Mouse (Mus musculus): ENCODE results near the gene Ebf1. TPM values are rescaled to one million over a fixed set of nuclear protein-coding genes. Genes with fewer than 3 reads are reported as not detected.

The Ebf1 gene
- polyA plus RNA-seq, 1 experiment from 2014 or later = 13.3 TPM

GRCm38 (mm10) chr11:44709073-44709618 lies 92.0 kb downstream of the Ebf1 start:
- ATAC-seq (ENCODE audit: insufficient number of reproducible peaks, insufficient read depth, low FRiP score, low read depth) = no peak
- no peak overlapping the region for H3K4me3 ChIP-seq (ENCODE audit: low read depth, low read length)
- no peak overlapping the region for H3K4me2 ChIP-seq (replicated peaks; ENCODE audit: low read depth, low read length)

GRCm38 (mm10) chr11:44709869-44710460 lies 92.8 kb downstream of the Ebf1 start:
- Histone ChIP-seq H3K4me1 (ENCODE audit: control insufficient read depth, insufficient read depth, low read length) (peaks cover 7% of the 10 kb centered on the region; the same call in 1 of the 2 replicates), H3K27ac (ENCODE audit: low read length) (no peak overlapping the region), H3K4me3 (ENCODE audit: low read depth, low read length) (no peak overlapping the region), H3K36me3 (ENCODE audit: control insufficient read depth, insufficient read depth, low read length) (no peaks in the 10 kb centered on the region), H3K27me3 (ENCODE audit: control insufficient read depth, insufficient read depth, low read length) (no peaks in the 10 kb centered on the region), H3K9ac (replicated peaks; ENCODE audit: low read depth, low read length) (no peak overlapping the region), H3K4me2 (replicated peaks; ENCODE audit: low read depth, low read length) (no peak overlapping the region), H3K9me3 (ENCODE audit: control insufficient read depth, low read depth, low read length) (no peaks in the 10 kb centered on the region)
- WGBS = 69% methylated on average over 6 of the region's 6 CpGs
- no peak for ATAC-seq (ENCODE audit: insufficient number of reproducible peaks, insufficient read depth, low FRiP score, low read depth)

More at GRCm38 (mm10) chr11:44709073-44709618, 92.0 kb downstream of the Ebf1 start:
- Histone ChIP-seq H3K27me3 (ENCODE audit: control insufficient read depth, insufficient read depth, low read length) (no peaks in the 10 kb centered on the region), H3K9ac (replicated peaks; ENCODE audit: low read depth, low read length) (no peak overlapping the region), H3K27ac (ENCODE audit: low read length) (no peak overlapping the region), H3K4me1 (ENCODE audit: control insufficient read depth, insufficient read depth, low read length) (peaks cover 7% of the 10 kb centered on the region; the same call in 1 of the 2 replicates), H3K36me3 (ENCODE audit: control insufficient read depth, insufficient read depth, low read length) (no peaks in the 10 kb centered on the region), H3K9me3 (ENCODE audit: control insufficient read depth, low read depth, low read length) (no peaks in the 10 kb centered on the region)

GRCm38 (mm10) chr11:44710861-44711260 lies 93.7 kb downstream of the Ebf1 start:
- no peak overlapping the region for H3K9ac ChIP-seq (replicated peaks; ENCODE audit: low read depth, low read length)
- H3K27ac ChIP-seq (ENCODE audit: low read length) = no peak overlapping the region
- no peak overlapping the region for H3K4me2 ChIP-seq (replicated peaks; ENCODE audit: low read depth, low read length)
- peaks cover 7% of the 10 kb centered on the region; the same call in 1 of the 2 replicates for H3K4me1 ChIP-seq (ENCODE audit: control insufficient read depth, insufficient read depth, low read length)
- ATAC-seq (ENCODE audit: insufficient number of reproducible peaks, insufficient read depth, low FRiP score, low read depth) = no peak
- H3K4me3 ChIP-seq (ENCODE audit: low read depth, low read length) = no peak overlapping the region
- H3K27me3 ChIP-seq (ENCODE audit: control insufficient read depth, insufficient read depth, low read length) = no peaks in the 10 kb centered on the region
- no peaks in the 10 kb centered on the region for H3K9me3 ChIP-seq (ENCODE audit: control insufficient read depth, low read depth, low read length)
- H3K36me3 ChIP-seq (ENCODE audit: control insufficient read depth, insufficient read depth, low read length) = no peaks in the 10 kb centered on the region

GRCm38 (mm10) chr11:44714188-44714587 lies 97.1 kb downstream of the Ebf1 start:
- H3K27me3 ChIP-seq (ENCODE audit: control insufficient read depth, insufficient read depth, low read length) = no peaks in the 10 kb centered on the region
- H3K27ac ChIP-seq (ENCODE audit: low read length) = no peak overlapping the region
- H3K4me2 ChIP-seq (replicated peaks; ENCODE audit: low read depth, low read length) = no peak overlapping the region
- no peak for ATAC-seq (ENCODE audit: insufficient number of reproducible peaks, insufficient read depth, low FRiP score, low read depth)
- H3K9ac ChIP-seq (replicated peaks; ENCODE audit: low read depth, low read length) = no peak overlapping the region
- no peaks in the 10 kb centered on the region for H3K9me3 ChIP-seq (ENCODE audit: control insufficient read depth, low read depth, low read length)
- 86% methylated on average over 5 of the region's 5 CpGs for WGBS
- H3K36me3 ChIP-seq (ENCODE audit: control insufficient read depth, insufficient read depth, low read length) = no peaks in the 10 kb centered on the region
- H3K4me1 ChIP-seq (ENCODE audit: control insufficient read depth, insufficient read depth, low read length) = no peaks in the 10 kb centered on the region
- H3K4me3 ChIP-seq (ENCODE audit: low read depth, low read length) = no peak overlapping the region

- Histone ChIP-seq H3K9ac (replicated peaks; ENCODE audit: low read depth, low read length) (no peak overlapping the region), H3K4me2 (replicated peaks; ENCODE audit: low read depth, low read length) (no peak overlapping the region), H3K27me3 (ENCODE audit: control insufficient read depth, insufficient read depth, low read length) (no peaks in the 10 kb centered on the region), H3K27ac (ENCODE audit: low read length) (no peak overlapping the region; the same call in 1 of the 2 replicates), H3K9me3 (ENCODE audit: control insufficient read depth, low read depth, low read length) (no peaks in the 10 kb centered on the region), H3K36me3 (ENCODE audit: control insufficient read depth, insufficient read depth, low read length) (no peaks in the 10 kb centered on the region), H3K4me1 (ENCODE audit: control insufficient read depth, insufficient read depth, low read length) (no peaks in the 10 kb centered on the region), H3K4me3 (ENCODE audit: low read depth, low read length) (no peak overlapping the region)
- 68% methylated on average over 4 of the region's 4 CpGs for WGBS
- ATAC-seq (ENCODE audit: insufficient number of reproducible peaks, insufficient read depth, low FRiP score, low read depth) = no peak
Measured at GRCm38 (mm10) chr11:44715776-44716175, 98.7 kb downstream of the Ebf1 start.

- no peak overlapping the region for H3K4me3 ChIP-seq (ENCODE audit: low read depth, low read length)
- ATAC-seq (ENCODE audit: insufficient number of reproducible peaks, insufficient read depth, low FRiP score, low read depth) = no peak
- H3K9ac ChIP-seq (replicated peaks; ENCODE audit: low read depth, low read length) = no peak overlapping the region
- H3K4me1 ChIP-seq (ENCODE audit: control insufficient read depth, insufficient read depth, low read length) = no peaks in the 10 kb centered on the region
- no peaks in the 10 kb centered on the region for H3K36me3 ChIP-seq (ENCODE audit: control insufficient read depth, insufficient read depth, low read length)
- H3K27ac ChIP-seq (ENCODE audit: low read length) = no peak overlapping the region
- 33% methylated on average over 6 of the region's 6 CpGs for WGBS
- H3K4me2 ChIP-seq (replicated peaks; ENCODE audit: low read depth, low read length) = no peak overlapping the region
- H3K9me3 ChIP-seq (ENCODE audit: control insufficient read depth, low read depth, low read length) = no peaks in the 10 kb centered on the region
- no peaks in the 10 kb centered on the region for H3K27me3 ChIP-seq (ENCODE audit: control insufficient read depth, insufficient read depth, low read length)
Measured at GRCm38 (mm10) chr11:44716928-44717327, 99.8 kb downstream of the Ebf1 start.

- H3K27ac ChIP-seq (ENCODE audit: low read length) = no peak overlapping the region
- H3K4me2 ChIP-seq (replicated peaks; ENCODE audit: low read depth, low read length) = no peak overlapping the region
- H3K27me3 ChIP-seq (ENCODE audit: control insufficient read depth, insufficient read depth, low read length) = no peaks in the 10 kb centered on the region
- no peak for ATAC-seq (ENCODE audit: insufficient number of reproducible peaks, insufficient read depth, low FRiP score, low read depth)
- 45% methylated on average over 7 of the region's 7 CpGs for WGBS
- no peaks in the 10 kb centered on the region for H3K36me3 ChIP-seq (ENCODE audit: control insufficient read depth, insufficient read depth, low read length)
- H3K4me1 ChIP-seq (ENCODE audit: control insufficient read depth, insufficient read depth, low read length) = no peaks in the 10 kb centered on the region
- H3K9ac ChIP-seq (replicated peaks; ENCODE audit: low read depth, low read length) = no peak overlapping the region
- H3K4me3 ChIP-seq (ENCODE audit: low read depth, low read length) = no peak overlapping the region
- no peaks in the 10 kb centered on the region for H3K9me3 ChIP-seq (ENCODE audit: control insufficient read depth, low read depth, low read length)
Measured at GRCm38 (mm10) chr11:44717636-44718035, 100.5 kb downstream of the Ebf1 start.

- Histone ChIP-seq H3K9me3 (ENCODE audit: control insufficient read depth, low read depth, low read length) (no peaks in the 10 kb centered on the region), H3K9ac (replicated peaks; ENCODE audit: low read depth, low read length) (no peak overlapping the region), H3K36me3 (ENCODE audit: control insufficient read depth, insufficient read depth, low read length) (no peaks in the 10 kb centered on the region), H3K27me3 (ENCODE audit: control insufficient read depth, insufficient read depth, low read length) (no peaks in the 10 kb centered on the region), H3K4me2 (replicated peaks; ENCODE audit: low read depth, low read length) (no peak overlapping the region), H3K4me3 (ENCODE audit: low read depth, low read length) (no peak overlapping the region), H3K4me1 (ENCODE audit: control insufficient read depth, insufficient read depth, low read length) (no peaks in the 10 kb centered on the region), H3K27ac (ENCODE audit: low read length) (no peak overlapping the region)
- 82% methylated on average over 4 of the region's 4 CpGs for WGBS
- no peak for ATAC-seq (ENCODE audit: insufficient number of reproducible peaks, insufficient read depth, low FRiP score, low read depth)
Measured at GRCm38 (mm10) chr11:44721976-44722375, 104.9 kb downstream of the Ebf1 start.
